Mouse (Mus musculus) midbrain, embryonic 14.5 days (tissue): Measurements from ENCODE around the gene Enah. TPM values are rescaled to one million over a fixed set of nuclear protein-coding genes. Genes with fewer than 3 reads are reported as not detected.

Experiments used
- ATAC-seq: fragments of 200-750 bp; cut with Nextera tagmentation; 2 replicates; pipeline ENCODE4 v1.8.0; 2017; ENCODE audit warnings: moderate number of reproducible peaks, moderate library complexity; ENCODE audit not compliant: low FRiP score, low TSS enrichment
- DNase-seq: peaks from one replicate; pipeline ENCODE4 v3.0.0-alpha.2; 2015
- H3K27ac ChIP-seq: fragments of 300-500 bp; sonication (generic); replicated peaks from 2 replicates; pipeline ENCODE4 v1.5.1; 2014; ENCODE audit warnings: mild to moderate bottlenecking, low read depth, low read length, moderate library complexity
- H3K27me3 ChIP-seq: fragments of 300-500 bp; sonication (generic); 2 replicates; pipeline ENCODE4 v1.6.1; 2014; ENCODE audit warnings: low read length, control low read depth, mixed read lengths; ENCODE audit not compliant: control insufficient read depth, insufficient read depth
- H3K36me3 ChIP-seq: fragments of 300-500 bp; sonication (generic); 2 replicates; pipeline ENCODE4 v1.6.1; 2014; ENCODE audit warnings: low read length, control low read depth; ENCODE audit not compliant: control insufficient read depth, insufficient read depth
- H3K4me1 ChIP-seq: fragments of 300-500 bp; sonication (generic); 2 replicates; pipeline ENCODE4 v1.6.1; 2014; ENCODE audit warnings: mild to moderate bottlenecking, antibody characterized with exemption, low read length, control low read depth; ENCODE audit not compliant: control insufficient read depth, insufficient read depth
- H3K4me2 ChIP-seq: fragments of 300-500 bp; sonication (generic); 2 replicates; pipeline ENCODE4 v1.6.1; 2014; ENCODE audit warnings: mild to moderate bottlenecking, low read length, moderate library complexity
- H3K4me3 ChIP-seq: fragments of 300-500 bp; sonication (generic); replicated peaks from 2 replicates; pipeline ENCODE4 v1.5.1; 2014; ENCODE audit warnings: low read depth, low read length
- H3K9ac ChIP-seq: fragments of 300-500 bp; sonication (generic); replicated peaks from 2 replicates; pipeline ENCODE4 v1.6.1; 2014; ENCODE audit warnings: mild to moderate bottlenecking, low read length, moderate library complexity
- H3K9me3 ChIP-seq: fragments of 300-500 bp; sonication (generic); 2 replicates; pipeline ENCODE4 v1.6.1; 2016; ENCODE audit warnings: low read length, control low read depth, mixed read lengths; ENCODE audit not compliant: control insufficient read depth
- WGBS: fragments of 180-500 bp; shearing (Covaris S2); extraction: QIAGEN DNeasy Blood & Tissue Kit; methylation state at CpG from one replicate; pipeline ENCODE4 v1.1.7; 2014; 5-methylcytosine and 5-hydroxymethylcytosine counted together
- polyA plus RNA-seq: library from polyadenylated mRNA; unstranded; fragments of >200 nt; fragmentation: Nextera tagmentation; extraction: Ambion mirVana; gene quantifications from 2 replicates; pipeline ENCODE4 v1.2.1, GENCODE M21; 2014

The Enah gene
- polyA plus RNA-seq, 1 experiment from 2014 or later, result 42.9 TPM

- Histone ChIP-seq H3K4me2 (no peak overlapping the region), H3K4me1 (no peaks in the 10 kb centered on the region), H3K27ac (no peak overlapping the region), H3K9ac (no peak overlapping the region), H3K36me3 (0 out of 2 replicates have a peak, but pooled peaks cover 5% of the 10 kb centered on the region), H3K4me3 (no peak overlapping the region), H3K27me3 (no peaks in the 10 kb centered on the region), H3K9me3 (no peaks in the 10 kb centered on the region)
- DNase-seq (no peak), ATAC-seq (no peak)
- 93% methylated on average over 3 of the region's 3 CpGs for WGBS
Measured at GRCm38 (mm10) chr1:181960383-181960782, 59.4 kb downstream of the Enah start.

GRCm38 (mm10) chr1:181958392-181958791, 61.4 kb downstream of the Enah start:
- DNase-seq, result no peak
- no peaks in the 10 kb centered on the region for H3K27me3 ChIP-seq
- no peak overlapping the region for H3K27ac ChIP-seq
- no peaks in the 10 kb centered on the region for H3K9me3 ChIP-seq
- WGBS, result 96% methylated on average over 1 of the region's 1 CpGs
- no peak overlapping the region for H3K4me3 ChIP-seq
- H3K4me1 ChIP-seq, result no peaks in the 10 kb centered on the region
- H3K9ac ChIP-seq, result no peak overlapping the region
- ATAC-seq, result no peak
- no peak overlapping the region for H3K4me2 ChIP-seq
- 0 out of 2 replicates have a peak, but pooled peaks cover 5% of the 10 kb centered on the region for H3K36me3 ChIP-seq

- no peak for DNase-seq
- Histone ChIP-seq H3K9me3 (no peaks in the 10 kb centered on the region), H3K9ac (no peak overlapping the region), H3K27ac (no peak overlapping the region), H3K4me3 (no peak overlapping the region), H3K27me3 (no peaks in the 10 kb centered on the region), H3K36me3 (0 out of 2 replicates have a peak, but pooled peaks cover 5% of the 10 kb centered on the region), H3K4me2 (no peak overlapping the region), H3K4me1 (no peaks in the 10 kb centered on the region)
- WGBS, result 96% methylated on average over 2 of the region's 2 CpGs
- no peak for ATAC-seq
Measured at GRCm38 (mm10) chr1:181957736-181958135, 62.1 kb downstream of the Enah start.

- no peak overlapping the region for H3K27ac ChIP-seq
- DNase-seq, result no peak
- no peaks in the 10 kb centered on the region for H3K4me1 ChIP-seq
- no peaks in the 10 kb centered on the region for H3K27me3 ChIP-seq
- no peak overlapping the region for H3K9ac ChIP-seq
- H3K9me3 ChIP-seq, result no peaks in the 10 kb centered on the region
- H3K4me2 ChIP-seq, result no peak overlapping the region
- no peak for ATAC-seq
- no peak overlapping the region for H3K4me3 ChIP-seq
- peaks cover 3% of the 10 kb centered on the region; the same call in 1 of the 2 replicates for H3K36me3 ChIP-seq
Measured at GRCm38 (mm10) chr1:181953547-181953946, 66.2 kb downstream of the Enah start.

GRCm38 (mm10) chr1:181951266-181951665, 68.5 kb downstream of the Enah start:
- Histone ChIP-seq H3K4me1 (no peaks in the 10 kb centered on the region), H3K4me3 (no peak overlapping the region), H3K27ac (no peak overlapping the region), H3K27me3 (no peaks in the 10 kb centered on the region), H3K9ac (no peak overlapping the region), H3K9me3 (no peaks in the 10 kb centered on the region), H3K4me2 (no peak overlapping the region), H3K36me3 (peaks cover 3% of the 10 kb centered on the region; the same call in 1 of the 2 replicates)
- ATAC-seq, result no peak
- WGBS, result 85% methylated on average over 5 of the region's 5 CpGs
- DNase-seq, result no peak

- H3K9me3 ChIP-seq, result no peaks in the 10 kb centered on the region
- H3K4me3 ChIP-seq, result no peak overlapping the region
- H3K9ac ChIP-seq, result no peak overlapping the region
- no peak overlapping the region for H3K4me2 ChIP-seq
- WGBS, result 97% methylated on average over 9 of the region's 9 CpGs
- H3K27ac ChIP-seq, result no peak overlapping the region
- ATAC-seq (no peak), DNase-seq (no peak)
- no peaks in the 10 kb centered on the region for H3K4me1 ChIP-seq
- peaks cover 3% of the 10 kb centered on the region; the same call in 1 of the 2 replicates for H3K36me3 ChIP-seq
- no peaks in the 10 kb centered on the region for H3K27me3 ChIP-seq
Measured at GRCm38 (mm10) chr1:181950721-181951120, 69.1 kb downstream of the Enah start.

- Histone ChIP-seq H3K27ac (no peak overlapping the region), H3K9ac (no peak overlapping the region), H3K4me1 (no peaks in the 10 kb centered on the region), H3K4me3 (no peak overlapping the region), H3K27me3 (no peaks in the 10 kb centered on the region), H3K4me2 (no peak overlapping the region), H3K36me3 (peaks cover 3% of the 10 kb centered on the region; the same call in 1 of the 2 replicates), H3K9me3 (no peaks in the 10 kb centered on the region)
- WGBS, result 92% methylated on average over 3 of the region's 3 CpGs
- no peak for DNase-seq
- ATAC-seq, result no peak
Measured at GRCm38 (mm10) chr1:181948191-181948590, 71.6 kb downstream of the Enah start.

- 45% methylated on average over 2 of the region's 2 CpGs for WGBS
- ATAC-seq (no peak), DNase-seq (no peak)
Measured at GRCm38 (mm10) chr1:181937064-181937463, 82.7 kb downstream of the Enah start.

GRCm38 (mm10) chr1:181928388-181928787, 91.4 kb downstream of the Enah start:
- Histone ChIP-seq H3K27me3 (no peaks in the 10 kb centered on the region), H3K4me1 (no peaks in the 10 kb centered on the region), H3K4me3 (no peak overlapping the region), H3K36me3 (peaks cover 23% of the 10 kb centered on the region), H3K9me3 (no peaks in the 10 kb centered on the region), H3K27ac (no peak overlapping the region), H3K4me2 (no peak overlapping the region), H3K9ac (no peak overlapping the region)
- WGBS, result 85% methylated on average over 5 of the region's 5 CpGs
- ATAC-seq (no peak), DNase-seq (no peak)

More at GRCm38 (mm10) chr1:181937064-181937463, 82.7 kb downstream of the Enah start:
- no peak overlapping the region for H3K4me2 ChIP-seq
- no peaks in the 10 kb centered on the region for H3K4me1 ChIP-seq
- no peaks in the 10 kb centered on the region for H3K36me3 ChIP-seq
- no peak overlapping the region for H3K9ac ChIP-seq
- H3K4me3 ChIP-seq, result no peak overlapping the region
- H3K27me3 ChIP-seq, result no peaks in the 10 kb centered on the region
- no peak overlapping the region for H3K27ac ChIP-seq
- no peaks in the 10 kb centered on the region for H3K9me3 ChIP-seq
